Mouse (Mus musculus): ENCODE data around the gene Acadl. TPM values are rescaled to one million over a fixed set of nuclear protein-coding genes. Genes with fewer than 3 reads are reported as not detected.
A peak's percentile ranks its signal among the peaks of the same experiment; 100 is the strongest.

The Acadl gene
- polyA plus RNA-seq, 1 experiment from 2014 or later: 59.4 TPM

- H3K9me3 ChIP-seq (replicated peaks): no peaks in the 10 kb centered on the region
- H3K27ac ChIP-seq (replicated peaks): no peak overlapping the region
- 65% methylated on average over 7 of the region's 7 CpGs for whole genome bisulfite sequencing
- no peak overlapping the region for H3K4me3 ChIP-seq (replicated peaks)
- 0 out of 2 replicates have a peak, but pooled peaks cover 5% of the 10 kb centered on the region for H3K4me1 ChIP-seq
- H3K4me2 ChIP-seq: no peak overlapping the region
- no peaks in the 10 kb centered on the region for H3K36me3 ChIP-seq
- H3K9ac ChIP-seq (replicated peaks): no peak overlapping the region
- H3K27me3 ChIP-seq (replicated peaks): no peaks in the 10 kb centered on the region
- ATAC-seq (ENCODE audit: low FRiP score): no peak
Observed at GRCm38 (mm10) chr1:66871591-66871990, 8.5 kb upstream of the Acadl start.

GRCm38 (mm10) chr1:66865633-66866032 is 2.6 kb upstream of the Acadl start:
- Histone ChIP-seq H3K27me3 (replicated peaks) (0 out of 2 replicates have a peak, but pooled peaks cover 3% of the 10 kb centered on the region), H3K36me3 (no peaks in the 10 kb centered on the region), H3K4me3 (replicated peaks) (no peak overlapping the region), H3K9me3 (replicated peaks) (no peaks in the 10 kb centered on the region), H3K4me1 (peaks cover 3% of the 10 kb centered on the region; the same call in 1 of the 2 replicates), H3K9ac (replicated peaks) (no peak overlapping the region), H3K27ac (replicated peaks) (no peak overlapping the region), H3K4me2 (no peak overlapping the region)
- 87% methylated on average over 4 of the region's 4 CpGs for WGBS
- no peak for ATAC-seq (ENCODE audit: low FRiP score)

GRCm38 (mm10) chr1:66863741-66864495 is 841 bp upstream of the Acadl start:
- Histone ChIP-seq H3K27ac (replicated peaks) (no peak overlapping the region), H3K4me1 (peaks cover 3% of the 10 kb centered on the region; the same call in 1 of the 2 replicates), H3K27me3 (replicated peaks) (0 out of 2 replicates have a peak, but pooled peaks cover 3% of the 10 kb centered on the region), H3K9ac (replicated peaks) (no peak overlapping the region), H3K9me3 (replicated peaks) (no peaks in the 10 kb centered on the region), H3K4me2 (peak overlapping the region; percentile 83), H3K4me3 (replicated peaks) (peak overlapping the region; percentile 81; the same call in 1 of the 2 replicates), H3K36me3 (no peaks in the 10 kb centered on the region)
- WGBS: 17% methylated on average over 9 of the region's 9 CpGs
- ATAC-seq (ENCODE audit: low FRiP score): no peak

- no peaks in the 10 kb centered on the region for H3K9me3 ChIP-seq (replicated peaks)
- H3K27me3 ChIP-seq (replicated peaks): 0 out of 2 replicates have a peak, but pooled peaks cover 3% of the 10 kb centered on the region
- peak overlapping the region; percentile 85; the same call in 1 of the 2 replicates for H3K27ac ChIP-seq (replicated peaks)
- H3K4me2 ChIP-seq: peak overlapping the region; percentile 83
- H3K9ac ChIP-seq (replicated peaks): no peak overlapping the region
- 12% methylated on average over 14 of the region's 14 CpGs for WGBS
- peak overlapping the region; percentile 81 for H3K4me3 ChIP-seq (replicated peaks)
- 0 out of 2 replicates have a peak, but pooled peaks cover 5% of the 10 kb centered on the region for H3K36me3 ChIP-seq
- peak; percentile 26; the same call in 1 of the 2 replicates for ATAC-seq (ENCODE audit: low FRiP score)
- H3K4me1 ChIP-seq: peaks cover 3% of the 10 kb centered on the region; the same call in 1 of the 2 replicates
Observed at GRCm38 (mm10) chr1:66861764-66862672, 1.1 kb downstream of the Acadl start.

GRCm38 (mm10) chr1:66847506-66847905 is 15.6 kb downstream of the Acadl start:
- no peak overlapping the region for H3K4me3 ChIP-seq (replicated peaks)
- 95% methylated on average over 4 of the region's 4 CpGs for WGBS
- no peaks in the 10 kb centered on the region for H3K9me3 ChIP-seq (replicated peaks)
- H3K27me3 ChIP-seq (replicated peaks): no peaks in the 10 kb centered on the region
- no peak overlapping the region for H3K9ac ChIP-seq (replicated peaks)
- H3K4me2 ChIP-seq: no peak overlapping the region
- no peak overlapping the region for H3K27ac ChIP-seq (replicated peaks)
- H3K4me1 ChIP-seq: no peaks in the 10 kb centered on the region
- ATAC-seq (ENCODE audit: low FRiP score): no peak
- H3K36me3 ChIP-seq: 0 out of 2 replicates have a peak, but pooled peaks cover 6% of the 10 kb centered on the region

- WGBS: 91% methylated on average over 5 of the region's 5 CpGs
- no peak overlapping the region for H3K9ac ChIP-seq (replicated peaks)
- no peak overlapping the region for H3K4me3 ChIP-seq (replicated peaks)
- no peak overlapping the region for H3K27ac ChIP-seq (replicated peaks)
- H3K36me3 ChIP-seq: 0 out of 2 replicates have a peak, but pooled peaks cover 6% of the 10 kb centered on the region
- H3K27me3 ChIP-seq (replicated peaks): no peaks in the 10 kb centered on the region
- H3K9me3 ChIP-seq (replicated peaks): no peaks in the 10 kb centered on the region
- no peaks in the 10 kb centered on the region for H3K4me1 ChIP-seq
- no peak overlapping the region for H3K4me2 ChIP-seq
- ATAC-seq (ENCODE audit: low FRiP score): no peak
Observed at GRCm38 (mm10) chr1:66845690-66846318, 17.3 kb downstream of the Acadl start.

GRCm38 (mm10) chr1:66841938-66842337 is 21.1 kb downstream of the Acadl start:
- WGBS: 71% methylated on average over 10 of the region's 10 CpGs
- ATAC-seq (ENCODE audit: low FRiP score): no peak
- Histone ChIP-seq H3K27ac (replicated peaks) (no peak overlapping the region), H3K4me2 (no peak overlapping the region), H3K9ac (replicated peaks) (no peak overlapping the region), H3K9me3 (replicated peaks) (no peaks in the 10 kb centered on the region), H3K4me1 (0 out of 2 replicates have a peak, but pooled peaks cover 3% of the 10 kb centered on the region), H3K36me3 (no peaks in the 10 kb centered on the region), H3K27me3 (replicated peaks) (no peaks in the 10 kb centered on the region), H3K4me3 (replicated peaks) (no peak overlapping the region)

- 0 out of 2 replicates have a peak, but pooled peaks cover 3% of the 10 kb centered on the region for H3K4me1 ChIP-seq
- 90% methylated on average over 6 of the region's 6 CpGs for WGBS
- ATAC-seq (ENCODE audit: low FRiP score): no peak
- no peaks in the 10 kb centered on the region for H3K27me3 ChIP-seq (replicated peaks)
- no peak overlapping the region for H3K4me2 ChIP-seq
- H3K27ac ChIP-seq (replicated peaks): no peak overlapping the region
- no peak overlapping the region for H3K4me3 ChIP-seq (replicated peaks)
- H3K9me3 ChIP-seq (replicated peaks): no peaks in the 10 kb centered on the region
- no peaks in the 10 kb centered on the region for H3K36me3 ChIP-seq
- H3K9ac ChIP-seq (replicated peaks): no peak overlapping the region
Observed at GRCm38 (mm10) chr1:66841510-66841909, 21.6 kb downstream of the Acadl start.

- H3K27ac ChIP-seq (replicated peaks): no peak overlapping the region
- H3K4me3 ChIP-seq (replicated peaks): no peak overlapping the region
- 63% methylated on average over 7 of the region's 7 CpGs for WGBS
- no peak overlapping the region for H3K4me2 ChIP-seq
- no peak for ATAC-seq (ENCODE audit: low FRiP score)
- H3K27me3 ChIP-seq (replicated peaks): no peaks in the 10 kb centered on the region
- no peaks in the 10 kb centered on the region for H3K9me3 ChIP-seq (replicated peaks)
- no peaks in the 10 kb centered on the region for H3K36me3 ChIP-seq
- H3K4me1 ChIP-seq: 0 out of 2 replicates have a peak, but pooled peaks cover 3% of the 10 kb centered on the region
- H3K9ac ChIP-seq (replicated peaks): no peak overlapping the region
Observed at GRCm38 (mm10) chr1:66839755-66840438, 23.2 kb downstream of the Acadl start.

- H3K27me3 ChIP-seq (replicated peaks): no peaks in the 10 kb centered on the region
- 79% methylated on average over 1 of the region's 1 CpGs for WGBS
- no peak overlapping the region for H3K4me3 ChIP-seq (replicated peaks)
- no peaks in the 10 kb centered on the region for H3K9me3 ChIP-seq (replicated peaks)
- no peak overlapping the region for H3K4me2 ChIP-seq
- no peak for ATAC-seq (ENCODE audit: low FRiP score)
- H3K9ac ChIP-seq (replicated peaks): no peak overlapping the region
- H3K27ac ChIP-seq (replicated peaks): no peak overlapping the region
- H3K4me1 ChIP-seq: 0 out of 2 replicates have a peak, but pooled peaks cover 3% of the 10 kb centered on the region
- H3K36me3 ChIP-seq: no peaks in the 10 kb centered on the region
Observed at GRCm38 (mm10) chr1:66839135-66839534, 23.9 kb downstream of the Acadl start.

All from neural tube, embryonic 15.5 days (tissue).